Mouse (Mus musculus): ENCODE measurements around the gene Adcy7. TPM values are rescaled to one million over a fixed set of nuclear protein-coding genes. Genes with fewer than 3 reads are reported as not detected.

Adcy7 gene
- polyA plus RNA-seq, 1 experiment from 2014 or later, result 2.1 TPM

DNA sequence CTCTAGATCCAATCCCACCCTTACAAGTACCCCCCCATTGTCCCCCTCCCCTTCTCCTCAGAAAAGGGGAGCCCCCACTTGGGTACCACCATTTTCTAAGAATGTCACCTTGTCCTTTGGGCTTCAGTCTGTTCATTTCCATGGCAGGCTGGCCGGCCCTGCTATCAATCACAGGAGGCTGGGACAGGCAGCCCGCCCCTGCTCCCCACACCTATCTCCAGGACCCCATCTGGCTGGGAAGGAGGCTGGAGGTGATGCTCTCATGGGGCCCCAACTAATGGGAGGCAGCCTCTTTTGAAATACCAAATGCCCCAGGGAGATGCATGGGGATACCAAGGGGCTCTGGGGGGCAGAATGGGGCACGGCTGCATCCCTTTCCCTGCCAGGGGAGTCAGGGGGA, 20.7 kb downstream of the Adcy7 start:
- ATAC-seq, result no peak
- H3K4me1 ChIP-seq (replicated peaks; ENCODE audit: control insufficient read depth, insufficient read depth, low read length), result no peaks in the 10 kb centered on the region
- WGBS, result 93% methylated on average over 3 of the region's 3 CpGs
- no peaks in the 10 kb centered on the region for H3K9me3 ChIP-seq (ENCODE audit: control insufficient read depth, low read length)
- no peak overlapping the region for H3K9ac ChIP-seq (replicated peaks; ENCODE audit: low read depth, low read length)
- no peaks in the 10 kb centered on the region for H3K36me3 ChIP-seq (ENCODE audit: control insufficient read depth, insufficient read depth)
- no peaks in the 10 kb centered on the region for H3K27me3 ChIP-seq (replicated peaks; ENCODE audit: control insufficient read depth, insufficient read depth, low read length)
- no peak overlapping the region for H3K4me3 ChIP-seq (replicated peaks; ENCODE audit: low read length)
- no peak overlapping the region for H3K4me2 ChIP-seq (ENCODE audit: low read length)
- no peak overlapping the region for H3K27ac ChIP-seq (ENCODE audit: low read length)

DNA sequence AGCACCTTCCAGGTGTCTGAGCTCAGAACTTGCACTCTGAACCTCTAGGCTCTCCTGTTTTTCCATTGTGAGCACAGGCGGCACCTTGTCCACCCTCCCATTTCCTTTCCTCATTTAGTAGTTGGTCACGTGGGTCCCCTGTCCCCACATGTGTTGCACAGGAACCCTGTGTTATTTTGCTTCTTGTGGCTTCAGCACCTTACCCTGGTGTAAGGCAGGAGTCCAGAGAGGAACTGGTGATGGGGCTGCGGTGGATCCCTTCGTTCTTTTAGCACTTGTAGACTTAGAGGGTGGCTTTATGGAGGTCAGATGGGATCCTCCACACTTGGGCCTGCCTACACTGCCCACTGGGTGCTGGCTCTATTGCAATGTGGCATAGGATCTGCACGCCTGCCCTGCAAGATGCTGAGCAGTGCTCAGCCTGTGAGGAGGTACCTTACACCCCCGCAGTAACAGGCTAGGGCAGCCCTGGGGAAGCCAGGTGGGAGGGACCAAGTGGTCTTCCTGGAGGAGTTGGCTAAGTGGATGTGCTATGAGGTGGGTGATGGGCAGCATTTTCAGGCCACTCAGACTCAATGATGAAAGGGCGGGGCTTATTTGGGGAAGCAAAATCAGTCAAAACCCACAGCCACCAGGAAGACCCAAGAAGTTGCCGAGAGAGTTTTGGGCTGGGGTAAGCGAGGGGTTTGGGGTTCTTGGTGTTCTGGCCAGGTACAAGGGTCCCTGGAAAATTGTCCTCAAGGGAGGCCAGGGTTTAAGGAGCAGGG, 21.6 kb downstream of the Adcy7 start:
- Histone ChIP-seq H3K9ac (replicated peaks; ENCODE audit: low read depth, low read length) (no peak overlapping the region), H3K27me3 (replicated peaks; ENCODE audit: control insufficient read depth, insufficient read depth, low read length) (no peaks in the 10 kb centered on the region), H3K27ac (ENCODE audit: low read length) (no peak overlapping the region), H3K4me3 (replicated peaks; ENCODE audit: low read length) (no peak overlapping the region), H3K36me3 (ENCODE audit: control insufficient read depth, insufficient read depth) (no peaks in the 10 kb centered on the region), H3K4me1 (replicated peaks; ENCODE audit: control insufficient read depth, insufficient read depth, low read length) (no peaks in the 10 kb centered on the region), H3K9me3 (ENCODE audit: control insufficient read depth, low read length) (no peaks in the 10 kb centered on the region), H3K4me2 (ENCODE audit: low read length) (no peak overlapping the region)
- WGBS, result 91% methylated on average over 9 of the region's 9 CpGs
- ATAC-seq, result no peak

DNA sequence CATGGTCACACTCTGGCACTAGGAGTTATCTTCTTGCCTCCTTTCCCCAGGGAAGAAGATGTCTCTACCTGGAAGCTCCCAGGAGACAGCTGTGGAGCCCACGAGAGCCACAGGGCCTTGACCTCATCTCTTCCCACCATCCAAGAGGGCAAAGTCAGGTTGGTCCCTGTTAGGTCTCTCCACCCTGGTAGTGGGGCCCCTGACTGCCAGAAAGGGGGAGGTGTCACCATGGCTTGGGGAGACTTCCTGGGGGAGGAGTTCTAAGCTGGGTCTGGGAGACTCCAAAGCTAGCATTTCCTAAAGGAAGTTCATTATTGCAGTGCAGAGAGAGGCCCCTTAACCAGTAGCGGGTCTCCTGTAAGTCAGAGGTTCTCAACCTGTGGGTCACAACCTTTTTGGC, 22.8 kb downstream of the Adcy7 start:
- Histone ChIP-seq H3K4me2 (ENCODE audit: low read length) (no peak overlapping the region), H3K9me3 (ENCODE audit: control insufficient read depth, low read length) (no peaks in the 10 kb centered on the region), H3K4me3 (replicated peaks; ENCODE audit: low read length) (no peak overlapping the region), H3K27ac (ENCODE audit: low read length) (no peak overlapping the region), H3K27me3 (replicated peaks; ENCODE audit: control insufficient read depth, insufficient read depth, low read length) (no peaks in the 10 kb centered on the region), H3K36me3 (ENCODE audit: control insufficient read depth, insufficient read depth) (no peaks in the 10 kb centered on the region), H3K9ac (replicated peaks; ENCODE audit: low read depth, low read length) (no peak overlapping the region), H3K4me1 (replicated peaks; ENCODE audit: control insufficient read depth, insufficient read depth, low read length) (no peaks in the 10 kb centered on the region)
- 85% methylated on average over 2 of the region's 2 CpGs for WGBS
- ATAC-seq, result no peak

- no peaks in the 10 kb centered on the region for H3K27me3 ChIP-seq (replicated peaks; ENCODE audit: control insufficient read depth, insufficient read depth, low read length)
- no peak overlapping the region for H3K4me3 ChIP-seq (replicated peaks; ENCODE audit: low read length)
- H3K36me3 ChIP-seq (ENCODE audit: control insufficient read depth, insufficient read depth), result no peaks in the 10 kb centered on the region
- no peak overlapping the region for H3K4me2 ChIP-seq (ENCODE audit: low read length)
- H3K27ac ChIP-seq (ENCODE audit: low read length), result no peak overlapping the region
- ATAC-seq, result no peak
- no peaks in the 10 kb centered on the region for H3K9me3 ChIP-seq (ENCODE audit: control insufficient read depth, low read length)
- no peak overlapping the region for H3K9ac ChIP-seq (replicated peaks; ENCODE audit: low read depth, low read length)
- 0 out of 2 replicates have a peak, but pooled peaks cover 3% of the 10 kb centered on the region for H3K4me1 ChIP-seq (replicated peaks; ENCODE audit: control insufficient read depth, insufficient read depth, low read length)
- 67% methylated on average over 12 of the region's 12 CpGs for WGBS
Measured at GRCm38 (mm10) chr8:88297976-88298732, 26.0 kb downstream of the Adcy7 start.

DNA sequence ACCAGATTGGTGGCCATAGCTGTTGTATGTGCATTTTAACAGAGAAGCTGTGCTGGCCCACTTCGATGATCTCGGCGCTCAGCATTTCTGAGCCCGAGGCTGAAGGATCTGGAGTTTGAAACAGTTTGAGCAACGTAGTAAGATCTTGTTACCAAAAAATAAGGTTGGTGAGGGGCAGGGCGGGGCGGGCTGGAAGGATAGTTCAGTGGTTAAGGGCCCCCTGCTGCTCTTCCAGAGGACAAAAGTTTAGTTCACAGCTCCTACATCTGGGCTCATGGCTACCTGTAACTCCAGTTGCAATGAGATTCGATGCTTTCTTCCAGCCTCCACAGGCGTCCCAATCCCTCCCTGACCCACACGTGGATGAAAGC, 26.5 kb downstream of the Adcy7 start:
- Histone ChIP-seq H3K9me3 (ENCODE audit: control insufficient read depth, low read length) (no peaks in the 10 kb centered on the region), H3K27ac (ENCODE audit: low read length) (no peak overlapping the region), H3K36me3 (ENCODE audit: control insufficient read depth, insufficient read depth) (no peaks in the 10 kb centered on the region), H3K9ac (replicated peaks; ENCODE audit: low read depth, low read length) (no peak overlapping the region), H3K4me3 (replicated peaks; ENCODE audit: low read length) (no peak overlapping the region), H3K27me3 (replicated peaks; ENCODE audit: control insufficient read depth, insufficient read depth, low read length) (no peaks in the 10 kb centered on the region), H3K4me2 (ENCODE audit: low read length) (no peak overlapping the region), H3K4me1 (replicated peaks; ENCODE audit: control insufficient read depth, insufficient read depth, low read length) (0 out of 2 replicates have a peak, but pooled peaks cover 3% of the 10 kb centered on the region)
- no peak for ATAC-seq
- 87% methylated on average over 10 of the region's 10 CpGs for WGBS

DNA sequence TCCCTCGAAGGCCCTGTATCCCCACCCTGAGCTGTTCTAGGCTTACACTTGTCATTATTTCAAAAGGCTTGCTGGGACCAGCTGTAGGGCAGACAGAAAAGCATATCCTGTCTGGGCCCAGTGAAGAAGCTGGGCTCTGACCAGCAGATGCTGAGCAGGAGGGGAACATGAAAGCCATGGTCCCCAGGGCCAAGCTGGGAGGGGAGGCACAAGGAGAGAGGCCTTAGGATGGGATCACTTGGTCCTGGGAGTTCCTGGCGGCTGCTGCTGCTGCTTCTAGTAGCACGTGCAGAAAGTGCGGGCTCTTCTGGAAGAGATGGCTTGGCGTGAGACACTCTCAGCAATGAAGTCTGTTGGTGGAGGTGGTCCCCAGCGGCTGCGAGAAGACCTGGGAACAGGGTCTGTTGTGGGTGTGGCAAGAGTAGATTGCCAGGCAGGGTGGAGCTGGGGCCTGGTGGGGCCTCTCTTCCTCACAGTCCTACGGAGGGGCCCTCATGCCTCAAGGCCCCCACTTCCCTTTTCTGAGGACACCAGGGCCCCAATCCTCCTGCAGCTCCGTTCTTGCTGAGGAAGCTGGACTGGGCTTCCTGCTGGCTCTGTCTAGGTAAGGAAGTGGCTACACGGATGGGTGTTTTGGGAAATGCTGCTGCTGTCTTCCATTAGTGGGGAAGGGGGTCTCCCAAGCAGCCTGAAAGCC, 27.9 kb downstream of the Adcy7 start:
- Histone ChIP-seq H3K4me2 (ENCODE audit: low read length) (no peak overlapping the region), H3K36me3 (ENCODE audit: control insufficient read depth, insufficient read depth) (no peaks in the 10 kb centered on the region), H3K9me3 (ENCODE audit: control insufficient read depth, low read length) (no peaks in the 10 kb centered on the region), H3K4me3 (replicated peaks; ENCODE audit: low read length) (no peak overlapping the region), H3K27me3 (replicated peaks; ENCODE audit: control insufficient read depth, insufficient read depth, low read length) (no peaks in the 10 kb centered on the region), H3K9ac (replicated peaks; ENCODE audit: low read depth, low read length) (no peak overlapping the region), H3K4me1 (replicated peaks; ENCODE audit: control insufficient read depth, insufficient read depth, low read length) (0 out of 2 replicates have a peak, but pooled peaks cover 3% of the 10 kb centered on the region), H3K27ac (ENCODE audit: low read length) (no peak overlapping the region)
- ATAC-seq, result no peak
- WGBS, result 86% methylated on average over 10 of the region's 10 CpGs

DNA sequence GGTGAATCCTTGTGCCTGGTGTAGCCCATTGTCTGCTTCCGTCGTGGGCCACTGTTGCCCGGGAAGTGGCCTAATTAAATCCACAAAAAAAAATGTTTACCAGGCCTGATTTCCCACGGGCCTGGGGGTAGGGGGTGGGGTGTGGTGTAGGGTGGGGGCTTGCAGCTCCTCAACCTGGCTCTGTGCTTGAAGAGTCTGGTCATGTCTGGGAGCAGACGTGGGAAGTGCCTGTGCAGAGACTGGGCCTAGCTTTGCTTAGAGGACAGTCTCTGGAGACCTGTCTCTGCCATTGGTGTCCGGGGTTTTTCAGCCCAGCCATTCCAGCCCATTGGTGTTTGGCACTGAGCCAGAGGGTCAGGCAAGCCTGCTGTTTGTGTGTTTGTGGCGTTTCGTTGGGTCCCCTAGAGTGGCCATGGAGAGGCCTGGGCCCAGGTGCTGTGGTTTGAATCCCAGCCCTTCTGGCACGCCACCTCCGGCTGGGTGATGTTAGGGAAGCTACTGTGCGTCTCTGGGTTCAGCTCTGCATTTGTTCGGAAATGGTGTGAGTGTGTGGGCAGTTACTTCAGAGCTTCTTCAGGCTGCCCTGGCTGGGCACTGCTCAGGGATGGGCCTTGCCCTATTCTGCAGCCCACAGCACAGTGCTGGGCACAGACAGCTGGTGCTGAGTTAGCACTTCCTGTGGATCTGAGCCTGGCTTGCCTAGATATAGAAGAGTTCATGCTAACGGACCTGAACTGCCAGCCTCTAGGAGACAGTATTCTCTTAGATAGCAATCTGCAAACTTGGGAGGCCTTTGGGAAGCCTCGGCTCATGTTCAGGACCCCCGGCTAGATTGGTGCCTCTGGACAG, 29.6 kb downstream of the Adcy7 start:
- Histone ChIP-seq H3K36me3 (ENCODE audit: control insufficient read depth, insufficient read depth) (no peaks in the 10 kb centered on the region), H3K4me3 (replicated peaks; ENCODE audit: low read length) (no peak overlapping the region), H3K9ac (replicated peaks; ENCODE audit: low read depth, low read length) (no peak overlapping the region), H3K9me3 (ENCODE audit: control insufficient read depth, low read length) (no peaks in the 10 kb centered on the region), H3K27ac (ENCODE audit: low read length) (no peak overlapping the region), H3K4me1 (replicated peaks; ENCODE audit: control insufficient read depth, insufficient read depth, low read length) (0 out of 2 replicates have a peak, but pooled peaks cover 3% of the 10 kb centered on the region), H3K4me2 (ENCODE audit: low read length) (no peak overlapping the region), H3K27me3 (replicated peaks; ENCODE audit: control insufficient read depth, insufficient read depth, low read length) (no peaks in the 10 kb centered on the region)
- ATAC-seq, result no peak
- 48% methylated on average over 15 of the region's 15 CpGs for WGBS

GRCm38 (mm10) chr8:88305814-88306213, 33.6 kb downstream of the Adcy7 start:
- Histone ChIP-seq H3K4me3 (replicated peaks; ENCODE audit: low read length) (no peak overlapping the region), H3K27ac (ENCODE audit: low read length) (no peak overlapping the region), H3K4me2 (ENCODE audit: low read length) (no peak overlapping the region), H3K9ac (replicated peaks; ENCODE audit: low read depth, low read length) (no peak overlapping the region), H3K9me3 (ENCODE audit: control insufficient read depth, low read length) (no peaks in the 10 kb centered on the region), H3K27me3 (replicated peaks; ENCODE audit: control insufficient read depth, insufficient read depth, low read length) (no peaks in the 10 kb centered on the region), H3K36me3 (ENCODE audit: control insufficient read depth, insufficient read depth) (no peaks in the 10 kb centered on the region), H3K4me1 (replicated peaks; ENCODE audit: control insufficient read depth, insufficient read depth, low read length) (0 out of 2 replicates have a peak, but pooled peaks cover 3% of the 10 kb centered on the region)
- ATAC-seq, result no peak
- 95% methylated on average over 4 of the region's 4 CpGs for WGBS
